Mouse (Mus musculus) embryo, embryonic 11.5 days (tissue): ENCODE data around the gene Mst1.

ENCODE experiments used
- DNase-seq: peaks from one replicate; pipeline ENCODE4 v3.0.0-alpha.2; 2012; ENCODE audit warnings: low read depth, low spot score

Mst1 gene

GRCm38 (mm10) chr9:108129042-108129948 is 49.1 kb downstream of the Mst1 start:
- no peak for DNase-seq

GRCm38 (mm10) chr9:108131502-108131901 is 51.3 kb downstream of the Mst1 start:
- no peak for DNase-seq

- no peak for DNase-seq
Measured at GRCm38 (mm10) chr9:108132373-108132772, 52.1 kb downstream of the Mst1 start.

- no peak for DNase-seq
Measured at GRCm38 (mm10) chr9:108133478-108133877, 53.2 kb downstream of the Mst1 start.
